Mouse (Mus musculus) G1E (cell line): ENCODE measurements around the gene Nbas.

Experiments used
- CTCF ChIP-seq: IDR thresholded peaks from 2 replicates; pipeline ENCODE4 v1.5.1; 2012; ENCODE audit warnings: low read depth, low read length, inconsistent platforms, mixed read lengths
- GATA1 ChIP-seq: IDR thresholded peaks from 2 replicates; pipeline ENCODE4 v1.6.1; 2012; ENCODE audit warnings: borderline replicate concordance, low read length, inconsistent platforms, mixed read lengths
- GATA2 ChIP-seq: IDR thresholded peaks from 2 replicates; pipeline ENCODE4 v1.6.1; 2012; ENCODE audit warnings: low read depth, low read length, inconsistent platforms, borderline replicate concordance
- POLR2AphosphoS5 ChIP-seq: IDR thresholded peaks from 2 replicates; pipeline ENCODE4 v1.6.1; 2012; ENCODE audit warnings: low read depth, low read length, inconsistent platforms; ENCODE audit not compliant: insufficient replicate concordance
- TAL1 ChIP-seq: conservative IDR thresholded peaks from 2 replicates; pipeline ENCODE4 v1.6.1; 2012; ENCODE audit warnings: low read depth, low read length, inconsistent platforms, mixed read lengths

- TF ChIP-seq CTCF: no peak
- TF ChIP-seq GATA1: no peak
- TF ChIP-seq POLR2AphosphoS5: no peak
- TF ChIP-seq TAL1: no peak
- no peak for TF ChIP-seq GATA2
Observed at GRCm38 (mm10) chr12:13576761-13577160, 307.8 kb downstream of the Nbas start.
